Mouse (Mus musculus) frontal cortex, adult (tissue): Measurements from ENCODE around the gene Fads3.

Experiments
- ATAC-seq: cut with Nextera tagmentation; 2 replicates; pipeline ENCODE4 v1.9.2; 2017; ENCODE audit warnings: mild to moderate bottlenecking, moderate library complexity, mixed read lengths; ENCODE audit not compliant: low TSS enrichment

Gene Fads3

DNA sequence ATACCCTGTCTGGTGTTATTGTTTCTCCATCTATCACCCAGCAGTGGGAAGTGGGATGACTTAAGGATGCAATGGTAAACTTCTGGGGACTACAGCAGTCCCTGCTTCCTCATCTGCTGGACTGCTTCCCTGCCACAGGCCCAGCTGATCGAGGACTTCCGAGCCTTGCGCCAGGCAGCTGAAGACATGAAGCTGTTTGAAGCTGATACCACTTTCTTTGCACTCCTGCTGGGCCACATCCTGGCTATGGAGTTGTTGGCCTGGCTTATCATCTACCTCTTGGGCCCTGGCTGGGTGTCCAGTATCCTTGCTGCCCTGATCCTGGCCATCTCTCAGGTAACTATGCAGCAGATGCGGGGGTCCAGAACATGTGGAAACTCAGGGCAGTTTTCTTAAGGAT is 11.3 kb downstream of the Fads3 start:
- ATAC-seq = no peak

DNA sequence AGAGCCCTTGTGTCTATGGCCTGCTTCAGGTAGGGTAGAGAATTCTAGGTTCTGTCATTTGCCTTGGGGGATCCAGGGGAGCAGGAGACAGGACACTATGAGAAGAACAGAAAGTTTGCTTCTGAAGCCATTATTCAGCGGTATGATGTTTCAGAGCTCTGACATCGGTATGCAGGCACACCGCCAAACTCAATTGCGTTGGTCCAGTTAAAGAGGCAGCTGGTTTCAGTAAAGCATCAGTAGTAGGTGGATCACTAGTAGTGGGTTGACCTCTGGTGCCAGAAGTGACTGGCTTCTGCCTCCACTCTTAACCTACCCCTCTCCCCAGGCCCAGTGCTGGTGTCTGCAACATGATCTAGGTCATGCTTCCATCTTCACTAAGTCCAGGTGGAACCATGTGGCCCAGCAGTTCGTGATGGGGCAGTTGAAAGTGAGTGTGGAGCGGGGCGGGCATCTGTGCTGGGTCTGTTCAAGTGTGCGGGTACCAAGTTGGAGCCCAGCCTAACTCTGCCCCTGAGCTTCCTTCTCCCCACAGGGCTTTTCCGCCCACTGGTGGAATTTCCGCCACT is 12.4 kb downstream of the Fads3 start:
- no peak for ATAC-seq

DNA sequence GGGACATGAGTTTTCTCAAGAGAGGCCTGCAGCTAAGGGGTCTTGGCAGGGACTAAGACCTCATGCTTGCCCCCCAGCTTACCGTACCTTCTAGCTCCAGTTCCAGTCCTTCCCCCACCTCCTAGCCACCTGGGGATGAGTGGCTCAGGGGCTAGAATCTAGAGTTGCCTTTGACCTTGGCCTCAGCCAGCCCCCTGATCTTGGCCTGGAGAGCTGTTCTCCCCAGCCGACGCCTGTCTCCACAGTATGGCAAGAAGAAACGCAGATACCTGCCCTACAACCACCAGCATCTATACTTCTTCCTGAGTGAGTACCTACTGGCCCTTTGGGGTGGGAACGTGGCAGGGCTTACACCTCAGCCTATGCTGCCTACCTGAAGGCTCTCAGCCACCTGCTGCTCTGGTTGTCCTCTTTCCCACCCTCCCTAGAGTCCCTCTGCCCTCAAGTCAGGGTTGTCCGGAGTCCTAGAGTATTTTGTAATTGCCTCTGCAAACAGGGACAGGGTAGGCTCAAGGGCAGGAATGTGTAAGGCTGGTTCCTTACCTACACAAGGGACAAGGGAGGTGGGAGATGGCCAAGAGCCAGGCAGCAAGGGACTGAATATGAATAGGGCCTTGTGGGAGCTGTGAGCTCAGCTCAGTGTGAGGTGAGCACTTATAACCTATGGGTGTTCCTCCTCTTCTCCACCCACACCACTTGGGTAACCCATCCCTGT is 13.1 kb downstream of the Fads3 start:
- ATAC-seq = no peak

DNA sequence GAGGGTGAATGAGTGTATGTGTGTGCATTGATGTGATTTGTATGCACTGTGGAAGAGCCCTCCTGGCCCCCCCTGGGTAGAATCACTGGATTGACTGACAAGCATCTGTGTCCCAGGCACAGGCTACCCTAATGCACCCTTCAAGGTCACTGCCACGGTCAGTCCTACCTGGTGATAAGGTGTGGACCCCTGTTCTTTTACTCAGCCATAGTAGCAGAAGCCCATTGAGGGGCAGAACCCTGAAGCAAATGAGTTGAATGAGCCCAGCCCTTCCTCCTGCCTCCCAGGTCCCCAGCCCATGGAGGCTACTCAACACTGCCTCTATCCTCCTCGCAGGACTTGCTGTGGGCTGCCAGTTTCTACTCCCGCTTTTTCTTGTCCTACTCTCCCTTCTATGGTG is 13.9 kb downstream of the Fads3 start:
- no peak for ATAC-seq

DNA sequence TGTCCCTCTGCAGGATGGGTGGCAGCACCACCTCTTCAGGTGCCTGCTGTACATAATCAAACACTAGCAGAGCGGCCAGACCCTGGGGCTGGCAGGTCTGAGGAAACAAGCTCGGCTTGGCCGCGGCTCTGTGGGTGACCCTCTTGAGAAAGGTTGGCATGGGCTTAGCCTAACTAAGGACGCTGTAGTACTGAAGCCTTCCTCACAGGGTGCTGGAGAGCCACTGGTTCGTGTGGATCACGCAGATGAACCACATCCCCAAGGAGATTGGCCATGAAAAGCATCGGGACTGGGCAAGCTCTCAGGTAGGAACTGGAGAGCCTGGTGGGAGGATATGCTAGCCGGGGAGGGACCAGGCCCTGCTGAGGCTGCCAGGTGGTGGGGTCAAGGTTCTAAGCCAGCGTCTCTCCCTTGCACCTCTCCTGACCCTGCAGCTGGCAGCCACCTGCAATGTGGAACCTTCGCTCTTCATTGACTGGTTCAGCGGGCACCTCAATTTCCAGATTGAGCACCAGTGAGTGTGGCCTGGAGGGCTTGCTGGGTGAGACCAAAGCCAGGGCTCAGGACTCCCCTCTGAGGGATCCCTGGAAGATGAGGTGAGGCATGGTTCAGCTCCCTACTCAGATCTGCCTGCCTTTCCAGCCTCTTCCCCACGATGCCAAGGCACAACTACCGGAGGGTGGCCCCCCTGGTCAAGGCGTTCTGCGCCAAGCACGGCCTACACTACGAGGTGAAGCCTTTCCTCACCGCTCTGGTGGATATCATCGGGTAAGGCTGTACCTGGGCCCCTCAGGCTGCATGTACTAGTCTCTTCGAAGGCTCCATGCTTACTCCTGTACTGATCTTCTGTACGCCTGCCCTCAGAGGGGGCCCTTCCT is 14.7 kb downstream of the Fads3 start:
- ATAC-seq = no peak

DNA sequence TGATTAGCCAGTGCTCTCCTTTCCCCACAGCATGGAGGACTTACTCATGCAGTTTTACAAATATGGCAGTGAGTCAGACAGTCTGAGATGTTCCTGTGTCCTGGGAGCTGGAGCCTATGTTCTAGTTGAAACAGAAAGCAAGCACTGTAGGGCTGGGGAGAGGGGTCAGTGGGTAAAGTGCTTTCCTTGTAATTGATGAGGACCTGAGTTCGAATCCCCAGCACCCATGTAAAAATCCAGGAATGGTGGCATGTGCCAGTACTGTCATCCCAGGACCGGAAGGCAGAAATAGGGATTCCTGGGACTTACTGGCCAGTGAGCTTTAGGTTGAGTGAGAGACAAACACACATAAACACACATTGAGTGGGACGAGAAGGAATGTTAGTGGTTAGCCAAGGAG is 15.3 kb downstream of the Fads3 start:
- ATAC-seq = no peak

DNA sequence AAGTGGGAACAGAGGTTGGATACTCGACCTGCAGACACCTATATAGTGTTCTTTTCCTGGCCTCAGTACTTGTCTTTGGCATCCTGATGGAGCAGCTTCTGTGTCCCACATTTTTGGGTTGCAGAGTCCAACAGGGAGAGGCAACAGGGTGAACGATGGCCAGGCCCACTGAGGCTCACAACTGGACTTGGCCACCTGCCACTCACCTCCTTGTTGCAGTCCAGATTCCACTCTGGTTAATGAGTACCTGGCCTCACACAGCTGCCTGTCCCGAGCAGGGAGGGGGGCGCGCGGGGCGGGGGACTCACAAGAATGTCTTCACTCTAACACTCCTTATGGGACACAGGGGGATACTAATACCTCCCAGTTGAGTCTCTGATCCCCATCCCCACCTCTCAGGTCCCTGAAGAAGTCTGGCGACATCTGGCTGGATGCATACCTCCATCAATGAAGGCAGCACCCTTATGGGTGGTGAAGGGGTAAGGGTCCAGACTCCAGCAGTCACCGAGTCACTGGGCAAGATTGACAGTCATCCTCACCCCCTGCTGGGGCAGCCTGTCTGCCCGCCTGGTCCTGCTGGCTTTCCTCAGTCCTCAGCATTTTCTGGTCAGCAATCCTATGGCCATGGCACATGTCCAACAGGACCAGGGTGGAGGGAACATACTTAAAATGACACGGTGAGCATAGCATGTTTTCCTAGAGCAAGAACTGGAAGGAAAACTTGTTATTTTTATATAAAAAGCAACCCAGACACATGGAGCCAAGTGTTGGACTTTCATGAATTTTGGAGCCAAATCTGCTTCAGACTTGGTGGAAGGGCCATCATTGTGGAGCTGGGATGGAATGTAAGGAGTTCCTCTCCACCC is 16.4 kb downstream of the Fads3 start:
- no peak for ATAC-seq

DNA sequence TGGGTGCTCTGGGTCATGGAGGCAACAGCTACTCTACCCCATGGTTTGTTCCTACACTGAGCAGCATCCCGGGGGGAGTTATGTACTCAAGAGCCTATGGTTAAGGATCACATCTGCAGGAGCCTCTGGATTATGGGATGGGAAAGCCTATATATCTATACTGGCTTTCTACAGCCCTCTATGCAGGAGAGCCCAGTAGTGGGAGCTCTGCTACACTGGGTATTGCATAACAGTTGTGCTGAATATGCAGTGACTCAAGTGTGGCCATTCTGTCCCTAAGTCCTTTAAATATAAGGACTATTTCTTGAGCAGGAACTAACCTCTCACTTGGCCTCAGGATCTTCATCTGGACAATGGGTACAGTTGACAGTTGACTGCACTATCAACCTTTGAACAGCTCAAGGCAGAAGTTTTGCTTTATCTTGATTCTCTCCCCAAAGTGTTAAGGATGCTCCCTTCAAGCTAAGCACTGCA is 17.0 kb downstream of the Fads3 start:
- ATAC-seq = no peak

DNA sequence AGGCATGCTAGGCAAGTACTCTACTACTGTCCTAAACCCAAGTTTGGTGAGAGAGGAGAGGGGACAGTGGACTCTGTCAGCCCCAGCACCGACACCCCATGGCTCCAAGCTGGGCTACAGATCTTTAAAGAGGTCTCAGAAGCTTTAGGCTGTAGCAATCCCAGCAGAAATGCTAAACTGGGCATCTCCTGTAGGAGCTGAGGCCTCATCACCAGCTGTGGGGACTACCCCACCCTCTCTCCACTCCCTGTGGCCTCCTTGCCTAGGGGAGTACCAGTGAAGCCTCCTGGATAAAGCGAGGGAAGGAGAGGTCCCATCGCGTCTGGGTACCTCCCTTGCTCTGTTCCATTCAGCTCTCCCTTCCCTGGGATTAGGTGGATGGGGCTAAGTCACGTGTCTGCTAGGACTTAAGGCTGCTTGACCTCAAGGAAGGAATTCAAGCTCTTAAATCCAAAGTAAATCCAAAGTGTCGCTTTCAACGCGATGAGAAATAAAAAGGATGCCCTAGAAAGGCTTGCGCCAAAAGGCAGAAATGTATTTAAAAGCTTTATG is 17.6 kb downstream of the Fads3 start:
- ATAC-seq = no peak

DNA sequence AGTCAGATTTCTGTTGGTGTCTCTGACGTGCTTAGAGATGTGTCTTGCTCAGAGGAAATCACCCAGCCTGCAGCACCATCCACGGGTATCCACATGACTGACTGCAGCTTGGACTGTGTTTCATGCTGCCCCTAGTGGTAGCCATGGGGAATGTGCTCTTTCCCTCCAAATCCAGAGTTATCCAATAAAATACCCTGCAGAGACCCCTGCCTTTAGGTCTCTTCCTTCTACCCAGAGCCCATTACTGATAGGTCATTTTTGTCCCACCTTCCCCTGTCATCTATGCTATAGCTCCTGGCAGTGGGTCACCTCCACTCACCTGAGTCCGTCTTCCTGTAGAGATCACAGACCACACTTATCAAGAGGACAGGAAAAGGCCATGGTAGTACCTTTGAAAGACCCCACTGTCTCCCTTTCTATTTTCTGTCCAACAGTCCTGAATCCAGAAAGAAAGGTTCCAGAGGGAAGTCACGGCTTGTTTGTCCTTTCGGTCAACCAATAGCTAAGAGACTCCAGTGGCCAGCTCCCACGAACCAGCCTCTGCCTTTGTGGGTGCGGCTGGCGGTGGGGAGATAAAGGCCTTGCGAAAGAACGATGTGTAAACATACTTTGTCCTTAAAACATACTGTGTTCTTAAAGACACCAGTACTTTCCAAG is 18.7 kb downstream of the Fads3 start:
- ATAC-seq = peak; percentile 65

DNA sequence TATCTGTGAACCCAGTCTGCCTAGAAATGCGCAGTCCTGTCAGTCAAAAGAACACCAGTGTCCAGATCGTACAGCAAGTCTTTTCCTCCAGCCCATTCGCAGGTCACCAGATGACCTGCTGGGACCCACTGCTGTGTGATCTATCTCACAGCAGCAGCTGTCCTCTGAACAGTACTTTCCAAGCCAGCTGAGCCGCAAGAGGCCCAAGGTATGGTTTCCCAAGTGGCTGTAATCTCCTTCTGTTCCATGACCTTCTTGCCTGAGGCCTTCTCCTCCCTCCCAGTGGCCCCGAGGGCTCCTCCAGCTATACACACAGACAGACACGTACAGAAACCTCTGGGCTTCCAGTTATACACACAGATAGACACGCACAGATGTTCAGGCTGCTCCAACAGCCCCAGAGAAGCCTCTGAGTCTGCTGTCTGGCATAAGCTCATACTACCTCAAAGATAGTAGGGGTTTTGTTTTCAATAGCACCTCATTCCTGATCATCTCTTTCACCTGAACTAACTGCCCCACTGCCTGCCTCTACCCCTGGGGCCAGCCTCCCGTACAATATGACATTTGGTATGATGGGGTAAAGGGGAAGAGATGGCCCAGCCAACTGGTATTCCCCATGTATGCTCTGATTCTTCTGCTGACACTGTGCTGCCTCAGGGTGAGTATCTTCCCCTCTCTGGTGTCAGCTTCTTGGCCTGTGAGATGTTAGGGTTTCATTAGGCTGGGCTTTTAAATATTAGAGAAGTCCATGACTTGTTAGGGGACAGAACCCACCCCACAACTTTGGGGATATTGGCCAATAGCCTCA is 19.6 kb downstream of the Fads3 start:
- no peak for ATAC-seq

DNA sequence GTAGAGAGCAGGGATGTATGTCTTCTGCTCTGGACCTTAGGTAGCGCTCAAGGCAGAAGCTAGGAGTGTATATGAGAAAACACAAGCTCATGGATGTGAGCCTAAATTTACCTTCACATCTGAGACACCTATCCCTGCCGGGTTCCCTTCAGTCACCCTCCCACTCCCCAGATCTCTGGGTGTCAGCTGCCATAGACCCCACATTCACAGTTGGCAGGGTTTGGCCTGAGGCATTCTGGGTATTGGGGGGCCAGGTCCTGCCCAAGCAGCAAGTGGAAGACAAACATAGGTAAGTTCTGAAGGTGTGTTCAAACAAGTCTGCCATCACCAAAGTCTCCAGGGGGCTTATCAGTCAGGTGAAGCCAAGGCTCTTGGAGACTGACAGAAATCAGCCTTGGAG is 20.3 kb downstream of the Fads3 start:
- no peak for ATAC-seq

DNA sequence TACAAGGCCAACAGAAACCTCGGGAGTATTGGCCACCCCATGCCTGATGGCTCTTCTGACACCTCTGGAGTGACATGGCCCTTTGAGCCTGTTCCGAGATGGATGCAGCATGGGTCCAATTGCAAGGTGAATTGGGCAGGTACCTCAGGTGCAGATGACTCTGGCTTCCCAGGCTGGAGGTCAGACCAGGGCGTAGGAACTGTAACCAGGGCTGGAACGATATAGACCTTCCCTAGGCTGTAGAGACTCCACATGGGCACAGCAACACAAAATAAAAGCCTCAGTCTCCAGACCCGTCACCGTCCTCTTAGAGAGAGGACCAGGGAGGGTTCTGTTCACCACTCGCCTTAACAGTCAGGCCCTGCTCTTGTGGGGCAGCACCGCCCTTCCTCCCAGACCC is 20.9 kb downstream of the Fads3 start:
- no peak for ATAC-seq

DNA sequence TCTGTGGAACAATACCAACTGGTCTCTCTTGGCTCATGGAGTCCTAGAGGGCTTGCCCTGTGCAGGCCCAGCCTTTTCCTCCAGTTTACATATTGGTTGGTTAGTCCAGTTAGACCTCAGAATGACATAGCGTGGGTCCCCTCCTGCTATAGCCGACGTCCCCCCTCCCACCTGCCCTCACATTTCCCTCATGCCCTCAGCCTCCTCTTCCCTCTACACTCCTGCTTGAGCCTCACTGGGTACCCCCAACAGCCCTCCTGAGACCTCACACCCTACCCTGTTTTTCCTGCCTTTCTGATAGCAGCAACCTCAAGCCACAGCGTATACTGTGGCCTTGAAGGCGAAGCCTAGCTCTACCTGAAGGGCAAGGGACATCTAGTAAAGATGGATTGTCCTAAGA is 21.5 kb downstream of the Fads3 start:
- ATAC-seq = no peak

DNA sequence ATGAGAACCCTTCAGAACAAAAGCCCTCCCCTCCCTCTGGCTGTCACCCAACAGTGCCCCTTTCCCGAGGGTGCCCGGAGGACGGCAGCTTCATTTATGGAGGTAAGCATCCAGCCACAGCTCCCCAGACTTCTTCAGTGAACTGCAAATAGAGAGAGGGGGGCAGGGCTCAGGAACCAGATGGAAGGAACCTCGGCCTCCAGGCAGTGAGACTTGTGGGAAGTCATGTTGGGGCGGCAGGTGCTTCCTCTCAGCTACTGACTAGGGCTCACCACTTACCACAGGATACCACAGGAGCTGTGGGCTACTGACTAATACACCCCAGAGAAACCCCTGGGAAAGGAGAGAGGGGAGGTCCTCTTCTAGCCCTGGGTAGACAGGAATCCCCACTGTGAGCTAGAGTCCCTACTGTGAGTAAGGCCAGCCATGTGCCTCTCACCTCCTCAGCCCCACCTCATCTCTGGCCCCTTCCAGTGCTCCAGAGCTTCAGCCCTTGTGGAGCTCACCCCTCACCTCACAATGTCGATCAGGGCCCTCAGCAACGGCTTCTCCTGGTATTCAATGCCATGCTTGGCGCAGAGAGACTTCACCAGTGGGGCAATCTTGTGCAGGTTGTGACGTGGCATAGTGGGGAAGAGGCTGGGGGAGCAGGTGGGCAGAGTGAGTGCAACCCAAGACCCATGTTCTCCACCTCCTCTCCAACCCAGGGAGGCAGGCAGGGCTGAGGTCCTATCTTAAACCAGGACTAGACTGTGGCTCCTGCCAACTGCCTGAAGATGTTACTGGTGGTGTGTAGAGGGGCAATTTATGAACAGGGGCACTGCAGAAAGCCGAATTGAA is 23.0 kb downstream of the Fads3 start:
- ATAC-seq = peak; percentile 46

DNA sequence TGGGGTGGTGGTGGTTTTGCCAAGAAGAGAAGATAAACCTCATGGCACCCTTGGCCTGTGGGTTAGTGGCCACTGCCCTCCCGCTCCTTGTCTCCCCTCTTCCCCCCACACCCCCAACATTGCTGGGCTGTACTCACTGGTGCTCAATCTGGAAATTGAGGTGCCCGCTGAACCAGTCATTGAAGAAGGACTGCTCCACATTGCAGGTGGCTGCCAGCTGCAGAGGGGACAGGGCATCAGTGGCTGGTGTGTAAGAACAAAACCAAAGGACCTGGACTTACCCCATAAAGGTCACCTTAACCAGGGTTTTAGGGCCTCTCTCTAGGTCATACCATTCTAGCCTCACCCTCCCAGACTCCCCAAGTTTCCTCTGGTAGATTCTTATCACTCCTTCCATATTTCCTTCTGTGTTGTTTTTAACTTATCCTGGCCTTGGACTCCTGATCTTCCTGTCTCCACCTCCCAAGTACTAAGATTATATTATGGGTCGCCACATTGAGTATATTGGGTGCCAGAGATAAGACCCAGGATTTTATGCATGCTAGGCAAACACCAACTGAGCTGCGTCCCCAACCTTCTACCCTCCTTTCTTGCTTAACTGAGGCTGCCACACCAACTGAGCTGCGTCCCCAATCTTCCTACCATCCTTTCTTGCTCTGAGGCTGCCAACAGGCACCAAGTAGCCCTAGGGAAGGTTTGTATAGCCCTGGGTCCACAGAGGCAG is 24.3 kb downstream of the Fads3 start:
- no peak for ATAC-seq

DNA sequence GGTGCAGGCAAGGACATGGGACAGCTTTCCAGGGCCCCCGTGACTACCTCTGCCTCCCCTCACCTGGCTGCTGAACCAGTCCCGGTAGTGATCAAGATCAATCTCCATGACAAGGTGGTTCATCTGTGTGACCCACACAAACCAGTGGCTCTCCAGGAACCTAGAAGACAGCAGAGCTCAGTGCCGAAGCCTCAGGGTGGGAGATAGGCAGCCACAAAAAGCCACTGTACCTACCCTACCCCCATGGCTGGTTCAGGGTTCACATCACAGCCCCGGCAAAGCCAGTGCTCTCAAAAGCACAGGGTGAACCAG is 24.8 kb downstream of the Fads3 start:
- ATAC-seq = no peak

DNA sequence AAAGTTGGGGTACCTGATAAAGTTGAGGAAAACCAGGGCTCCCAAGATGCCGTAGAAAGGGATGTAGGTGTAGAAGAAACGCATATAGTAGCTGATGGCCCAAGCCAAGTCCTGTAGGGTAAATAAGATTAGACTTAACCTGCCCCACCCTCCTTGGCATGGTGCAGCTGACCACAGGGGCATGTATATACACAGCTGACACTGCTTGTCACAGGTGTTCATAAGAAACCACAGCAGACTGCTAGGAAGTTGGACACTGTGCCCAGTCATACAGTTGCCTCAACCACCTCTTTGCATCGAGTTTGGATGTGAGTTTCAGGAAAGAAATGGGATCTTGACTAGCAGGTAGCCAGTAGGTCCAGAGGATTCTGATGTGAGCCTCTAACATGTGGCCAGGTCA is 25.1 kb downstream of the Fads3 start:
- no peak for ATAC-seq

DNA sequence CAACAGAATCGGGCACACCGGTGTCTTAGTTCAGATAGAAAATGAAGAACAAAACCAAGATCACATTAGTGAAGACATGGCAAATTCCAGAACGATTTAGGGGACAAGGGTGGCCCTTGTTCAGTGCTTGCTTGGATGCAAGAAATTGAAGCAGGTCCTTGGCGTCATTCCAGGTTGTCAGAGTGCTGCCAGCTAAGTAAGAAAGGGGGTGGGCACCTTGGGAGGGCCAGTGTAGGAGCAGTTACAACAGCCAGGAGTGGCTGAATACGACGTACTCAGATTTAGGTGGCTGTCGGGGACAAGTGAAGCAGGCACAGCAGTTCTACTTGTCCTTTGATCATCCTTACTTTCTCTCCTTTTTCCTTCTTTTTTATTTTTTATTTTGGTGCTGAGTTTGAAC is 26.3 kb downstream of the Fads3 start:
- no peak for ATAC-seq
